Mouse (Mus musculus): ENCODE data around the gene Apoa5.

Apoa5 gene

GRCm38 (mm10) chr9:46270782-46271181 is 2.3 kb downstream of the Apoa5 start:
- DNase-seq: no peak

- no peak for DNase-seq
Measured at GRCm38 (mm10) chr9:46272070-46272469, 3.6 kb downstream of the Apoa5 start.

GRCm38 (mm10) chr9:46272677-46273454 is 4.4 kb downstream of the Apoa5 start, which contains the start of gene Zpr1:
Zpr1 (plus strand) TSS chr9:46273064.
- peak; percentile 90 for DNase-seq

- no peak for DNase-seq
Measured at GRCm38 (mm10) chr9:46274494-46274893, 6.1 kb downstream of the Apoa5 start.

- peak; percentile 88 for DNase-seq
Measured at GRCm38 (mm10) chr9:46282631-46283436, 14.4 kb downstream of the Apoa5 start, which contains the start of gene Bud13. Bud13 (plus strand) TSS chr9:46283008.

GRCm38 (mm10) chr9:46298381-46298780 is 29.9 kb downstream of the Apoa5 start:
- no peak for DNase-seq

GRCm38 (mm10) chr9:46302142-46302541 is 33.7 kb downstream of the Apoa5 start:
- DNase-seq: no peak

GRCm38 (mm10) chr9:46309121-46309520 is 40.7 kb downstream of the Apoa5 start:
- DNase-seq: no peak

GRCm38 (mm10) chr9:46314507-46314906 is 46.1 kb downstream of the Apoa5 start:
- DNase-seq: peak; percentile 82

- DNase-seq: no peak
Measured at GRCm38 (mm10) chr9:46314921-46315320, 46.5 kb downstream of the Apoa5 start.

GRCm38 (mm10) chr9:46315807-46316365 is 47.5 kb downstream of the Apoa5 start:
- no peak for DNase-seq

- no peak for DNase-seq
Measured at GRCm38 (mm10) chr9:46316388-46316787, 48.0 kb downstream of the Apoa5 start.

- DNase-seq: no peak
Measured at GRCm38 (mm10) chr9:46316909-46317308, 48.5 kb downstream of the Apoa5 start.

GRCm38 (mm10) chr9:46317957-46318356 is 49.5 kb downstream of the Apoa5 start:
- no peak for DNase-seq

GRCm38 (mm10) chr9:46319886-46320285 is 51.5 kb downstream of the Apoa5 start, which contains the start of gene 4931429L15Rik:
4931429L15Rik (minus strand) TSS chr9:46319986.
- DNase-seq: peak; percentile 3

GRCm38 (mm10) chr9:46320461-46320860 is 52.0 kb downstream of the Apoa5 start:
- peak; percentile 0 for DNase-seq
